15 mouse cellular contexts compared by ENCODE assay signal in the genomic region with DNA sequence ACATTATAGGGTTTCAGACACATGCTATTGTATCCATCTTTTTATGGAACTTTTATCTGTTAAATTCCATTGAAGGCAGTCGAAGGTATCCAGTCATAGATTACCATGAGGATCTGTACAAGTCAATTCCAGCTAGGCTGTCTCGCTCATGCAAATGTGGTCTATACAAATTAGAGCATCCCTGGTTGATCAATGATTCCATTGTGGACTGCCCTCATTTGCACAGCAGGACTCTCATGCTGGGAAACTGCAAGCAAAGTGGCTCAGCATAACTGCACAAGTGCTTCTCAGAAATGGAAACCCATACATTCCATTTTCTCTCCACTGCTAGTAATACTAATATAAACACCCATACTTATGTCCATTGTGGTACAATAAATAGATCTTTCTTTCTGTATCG.
"Had no signal": no experiment of that assay in that cellular context is flagged by ENCODE, and none has a peak within 500 bp of the region (broad histone marks: within the 10 kb centered on the region; RNA-seq: fewer than 3 reads in every experiment).

No protein-coding gene starts in this region.

- DNase-seq: cerebellum, adult 9-11 months; cerebellum, postnatal 10 days; cerebellum, postnatal 14 days; cerebellum, postnatal 25 days; cerebellum, postnatal 36 days; embryo, embryonic 11 days; forebrain, postnatal 0 days; gastrocnemius, adult 2 months; gastrocnemius, postnatal 10 days; gastrocnemius, postnatal 14 days; gastrocnemius, postnatal 25 days; gastrocnemius, postnatal 36 days; heart, adult 11 months; heart, adult 18-20 months; heart, adult 2 months had no signal
